Mouse (Mus musculus) bone marrow, adult 2 months (tissue): ENCODE data around the gene Iah1. TPM values are rescaled to one million over a fixed set of nuclear protein-coding genes. Genes with fewer than 3 reads are reported as not detected.

Source experiments
- H3K27ac ChIP-seq: fragments of 200-500 bp; 2 replicates; pipeline ENCODE4 v1.5.1; 2012; ENCODE audit warnings: low read depth, mild to moderate bottlenecking, control low read depth, inconsistent platforms, low read length; ENCODE audit not compliant: control insufficient read depth, poor library complexity, insufficient read depth
- H3K4me1 ChIP-seq: fragments of 200-500 bp; 2 replicates; pipeline ENCODE4 v1.6.1; 2011; ENCODE audit warnings: low read length; ENCODE audit not compliant: control insufficient read depth, insufficient read depth
- H3K4me3 ChIP-seq: fragments of 200-500 bp; replicated peaks from 2 replicates; pipeline ENCODE3; 2011; ENCODE audit warnings: mild to moderate bottlenecking, low read depth, low read length, control low read depth; ENCODE audit not compliant: control insufficient read depth
- CTCF ChIP-seq: fragments of 200-500 bp; IDR thresholded peaks from 2 replicates; pipeline ENCODE4 v1.5.1; 2011; ENCODE audit warnings: low read length, control low read depth; ENCODE audit not compliant: control insufficient read depth, insufficient read depth
- POLR2A ChIP-seq: fragments of 200-500 bp; IDR thresholded peaks from 2 replicates; pipeline ENCODE4 v1.6.1; 2011; ENCODE audit warnings: low read depth, mild to moderate bottlenecking, control low read depth, low read length, borderline replicate concordance; ENCODE audit not compliant: control insufficient read depth
- WGBS: fragments of 180-500 bp; shearing (Covaris S2); methylation state at CpG from one replicate; pipeline ENCODE4 v1.1.7; 2018; 5-methylcytosine and 5-hydroxymethylcytosine counted together
- polyA plus RNA-seq: library from polyadenylated mRNA; stranded (reverse); fragments of >200 nt; gene quantifications from 2 replicates; pipeline ENCODE4 v1.2.4, GENCODE M21; 2011; ENCODE audit warnings: low replicate concordance; ENCODE audit not compliant: missing spikeins, insufficient read depth, insufficient read length

Iah1 gene
- 17.8 and 22.1 TPM in 2 replicates for polyA plus RNA-seq

DNA sequence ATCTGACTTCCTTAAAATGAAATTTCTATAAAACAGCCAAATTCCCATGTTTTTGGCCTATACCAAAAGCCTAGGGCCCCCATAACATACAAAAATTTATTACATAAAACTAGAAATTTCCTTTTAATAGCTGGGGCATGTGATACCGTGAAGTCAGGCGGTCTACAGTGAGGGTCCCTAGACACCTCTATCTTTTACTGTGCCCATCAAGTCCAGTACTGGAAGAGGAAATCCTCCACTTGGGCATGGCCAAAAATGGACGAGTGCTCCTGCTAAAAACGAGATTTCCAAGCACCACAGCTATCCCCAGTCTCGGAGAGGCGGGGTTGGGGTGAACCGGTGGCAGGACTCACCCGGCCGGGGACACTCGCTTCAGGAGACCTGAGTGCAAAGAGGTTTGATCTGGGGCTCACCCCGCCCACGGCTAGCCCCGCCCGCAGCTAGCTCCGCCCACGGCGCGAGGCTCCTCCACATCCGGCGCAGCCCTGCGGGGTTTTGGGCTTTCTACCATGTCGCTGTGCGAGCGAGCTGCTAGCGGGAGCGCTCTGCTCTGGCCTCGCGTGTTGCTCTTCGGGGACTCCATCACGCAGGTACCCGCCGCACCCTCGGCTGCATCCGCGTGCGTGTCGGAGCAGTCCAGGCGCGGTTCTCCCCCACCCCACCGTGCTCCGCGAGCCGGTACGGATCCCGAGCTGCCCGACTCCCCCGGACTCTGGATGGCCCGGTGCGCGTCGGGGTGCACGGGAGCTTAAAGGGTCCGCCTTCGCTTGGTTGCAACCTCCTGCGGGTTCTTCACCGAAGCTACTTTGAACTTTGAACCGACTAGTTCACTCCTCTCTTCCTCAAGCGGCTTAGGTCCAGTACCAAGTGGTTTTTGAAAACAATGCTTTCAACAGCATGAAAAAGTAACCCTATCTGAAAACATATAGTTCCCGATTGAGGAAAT is at the start of gene Iah1:
TSS of gene Iah1 (plus strand) at position 467 of the 946 bp plus-strand sequence.
- H3K27ac ChIP-seq, result peak within 1 kb of the TSS; percentile 80
- peak within 1 kb of the TSS; percentile 95 for H3K4me3 ChIP-seq
- TF ChIP-seq POLR2A (peak; percentile 81; the same call in 1 of the 2 replicates), CTCF (no peak)
- 2% methylated on average over 59 of the region's 59 CpGs for WGBS
- no peaks in the 10 kb centered on the region for H3K4me1 ChIP-seq

DNA sequence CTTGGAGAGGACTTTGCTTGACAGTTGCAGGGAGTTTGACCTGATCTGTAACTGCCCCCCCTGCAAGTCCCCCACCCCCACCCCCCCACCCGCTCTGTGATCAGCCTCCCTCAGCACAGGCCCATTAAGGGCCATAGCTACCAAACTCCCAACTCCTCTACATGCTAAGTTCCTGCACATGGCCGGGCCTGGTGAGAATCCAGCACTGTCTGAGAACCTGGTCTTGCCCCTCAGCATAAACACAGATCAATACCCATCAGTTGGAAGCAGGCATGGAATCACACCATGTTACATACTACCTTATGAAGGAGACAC is 49.4 kb upstream of the Iah1 start:
- Histone ChIP-seq H3K27ac (no peak overlapping the region), H3K4me1 (no peaks in the 10 kb centered on the region), H3K4me3 (no peak overlapping the region)
- WGBS, result 85% methylated on average over 2 of the region's 2 CpGs
- TF ChIP-seq POLR2A, result no peak

- H3K4me1 ChIP-seq, result no peaks in the 10 kb centered on the region
- no peak for TF ChIP-seq CTCF
- no peak for TF ChIP-seq POLR2A
- H3K27ac ChIP-seq, result no peak overlapping the region
- WGBS, result 91% methylated on average over 8 of the region's 8 CpGs
- H3K4me3 ChIP-seq, result no peak overlapping the region
These were observed 48.0 kb upstream of the Iah1 start for GRCm38 (mm10) chr12:21268083-21268616.

DNA sequence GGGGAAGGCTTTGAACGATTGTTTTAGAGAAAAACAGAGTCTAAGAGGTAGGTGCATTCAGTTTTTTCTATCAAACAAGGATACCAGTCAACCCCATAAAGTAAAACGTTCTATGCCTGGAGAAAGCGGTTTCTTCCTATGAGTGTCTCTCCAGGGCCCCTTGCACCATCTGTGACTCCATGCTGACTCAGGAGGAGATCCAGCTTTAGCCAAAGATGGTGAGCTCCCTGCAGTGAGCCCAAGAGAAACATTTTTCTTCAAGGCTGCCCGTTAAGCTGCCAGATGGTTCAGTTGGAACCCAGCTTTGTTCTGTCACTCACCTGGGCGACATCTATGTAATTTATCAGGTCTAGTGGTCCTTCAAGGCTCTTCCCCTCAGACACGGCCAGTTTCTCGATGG is 41.7 kb upstream of the Iah1 start:
- Histone ChIP-seq H3K27ac (no peak overlapping the region), H3K4me1 (no peaks in the 10 kb centered on the region)
- 80% methylated on average over 7 of the region's 7 CpGs for WGBS

DNA sequence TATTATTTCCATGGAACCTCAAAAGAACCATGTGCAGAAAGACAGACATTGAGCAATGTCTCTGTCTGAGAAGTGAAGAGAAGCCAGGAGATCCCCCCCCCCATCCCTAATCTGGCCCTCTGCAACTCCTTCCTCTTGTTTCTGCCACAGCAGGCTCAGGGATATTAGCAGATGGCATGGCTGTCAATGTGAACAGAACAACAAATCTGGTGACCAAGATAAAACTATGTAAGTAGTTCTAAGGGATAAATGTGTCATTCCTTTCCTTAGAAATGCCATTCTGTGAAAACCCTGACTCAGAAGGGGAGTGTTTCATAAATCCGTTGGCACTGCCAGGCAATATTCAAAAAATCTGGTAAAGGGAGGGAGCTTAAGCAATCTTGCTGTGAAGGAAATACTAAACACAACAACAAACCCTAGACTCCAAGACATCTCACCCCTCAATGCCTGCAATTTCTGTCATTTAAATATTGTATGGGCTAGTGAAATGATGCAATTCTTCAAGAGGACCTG is 38.8 kb upstream of the Iah1 start:
- no peak overlapping the region for H3K27ac ChIP-seq
- TF ChIP-seq CTCF (no peak), POLR2A (no peak)
- H3K4me1 ChIP-seq, result no peaks in the 10 kb centered on the region
- no peak overlapping the region for H3K4me3 ChIP-seq
- WGBS, result 72% methylated on average over 1 of the region's 1 CpGs

More for the DNA sequence above, 41.7 kb upstream of the Iah1 start:
- H3K4me3 ChIP-seq, result no peak overlapping the region
- no peak for TF ChIP-seq CTCF

DNA sequence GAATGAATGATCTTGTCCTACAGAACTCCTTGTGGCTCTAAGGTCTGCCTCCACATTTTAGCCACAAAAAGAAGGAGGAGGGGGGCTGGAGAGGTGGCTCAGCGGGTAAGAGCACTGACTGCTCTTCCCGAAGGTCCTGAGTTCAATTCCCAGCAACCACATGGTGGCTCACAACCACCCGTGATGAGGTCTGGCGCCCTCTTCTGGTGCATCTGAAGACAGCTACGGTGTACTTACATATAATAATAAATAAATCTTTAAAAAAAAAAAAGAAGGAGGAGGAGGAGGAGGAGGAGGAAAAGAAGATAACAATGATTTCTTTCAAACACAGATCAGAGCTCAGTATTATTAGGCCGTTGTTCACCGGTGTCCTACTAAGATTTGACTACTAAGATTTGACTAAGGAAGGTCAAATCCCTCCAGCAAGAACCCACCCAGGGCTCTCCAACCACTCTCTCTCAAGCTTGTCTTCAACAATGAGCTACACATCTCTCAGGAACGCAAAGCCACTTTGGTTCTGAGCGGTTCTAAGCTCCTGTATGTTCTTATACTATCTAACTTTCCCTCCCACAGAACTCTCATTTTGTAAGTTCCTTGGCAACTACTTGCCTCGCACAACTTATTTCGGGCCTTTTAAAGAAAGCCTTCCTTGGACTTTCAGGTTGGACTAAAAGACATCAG is 31.3 kb upstream of the Iah1 start, which contains the start of gene Cpsf3:
TSS of gene Cpsf3 (plus strand) at position 631 of the 681 bp plus-strand sequence.
- peaks cover 2% of the 10 kb centered on the region; the same call in 1 of the 2 replicates for H3K4me1 ChIP-seq
- TF ChIP-seq POLR2A, result no peak
- 0 out of 2 replicates have a peak, but pooled peaks have one; percentile 17 for TF ChIP-seq CTCF
- peak within 1 kb of the TSS; percentile 82 for H3K4me3 ChIP-seq

DNA sequence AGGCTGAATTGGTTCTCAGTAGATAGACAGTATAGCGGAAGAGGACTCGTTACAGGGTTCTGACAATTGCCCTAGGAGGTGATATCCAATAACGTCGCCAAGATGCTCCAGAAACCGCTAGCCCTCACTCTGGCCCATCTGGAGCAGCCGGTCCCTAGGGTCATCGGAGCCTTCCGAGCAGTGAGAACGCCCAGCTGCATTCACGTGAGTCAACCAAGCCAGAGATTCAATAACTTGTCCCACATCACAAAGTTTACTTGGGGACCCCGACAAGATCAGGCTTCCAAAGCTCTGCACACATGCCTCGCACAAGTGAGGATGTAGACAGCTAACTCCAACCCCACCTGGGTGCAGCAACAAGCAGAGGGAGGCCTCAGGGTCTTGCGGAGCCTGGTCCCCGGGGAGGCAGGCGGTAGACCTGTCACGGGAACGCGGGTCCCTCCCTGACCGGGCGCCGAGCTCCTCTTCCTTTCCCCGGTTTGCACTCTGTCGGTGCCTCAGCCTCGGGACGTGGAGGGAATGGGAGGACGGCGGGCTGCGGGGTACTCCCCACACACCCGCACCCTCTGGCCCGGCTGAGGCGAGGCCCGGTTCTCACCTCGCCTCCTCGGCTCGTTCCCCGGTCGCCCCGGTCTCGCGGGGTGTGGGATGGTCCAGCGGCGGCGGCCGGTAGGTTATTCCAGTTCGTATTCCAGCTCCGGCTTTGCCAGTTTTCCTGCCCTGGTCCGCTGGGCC is 30.5 kb upstream of the Iah1 start:
- peak overlapping the region; percentile 82 for H3K4me3 ChIP-seq
- TF ChIP-seq CTCF (no peak), POLR2A (no peak)
- 2% methylated on average over 47 of the region's 47 CpGs for WGBS
- H3K4me1 ChIP-seq, result peaks cover 2% of the 10 kb centered on the region; the same call in 1 of the 2 replicates
- peak overlapping the region; percentile 64 for H3K27ac ChIP-seq

More for the DNA sequence above, 31.3 kb upstream of the Iah1 start, which contains the start of gene Cpsf3:
- H3K27ac ChIP-seq, result peak within 1 kb of the TSS; percentile 64
- 52% methylated on average over 11 of the region's 11 CpGs for WGBS

DNA sequence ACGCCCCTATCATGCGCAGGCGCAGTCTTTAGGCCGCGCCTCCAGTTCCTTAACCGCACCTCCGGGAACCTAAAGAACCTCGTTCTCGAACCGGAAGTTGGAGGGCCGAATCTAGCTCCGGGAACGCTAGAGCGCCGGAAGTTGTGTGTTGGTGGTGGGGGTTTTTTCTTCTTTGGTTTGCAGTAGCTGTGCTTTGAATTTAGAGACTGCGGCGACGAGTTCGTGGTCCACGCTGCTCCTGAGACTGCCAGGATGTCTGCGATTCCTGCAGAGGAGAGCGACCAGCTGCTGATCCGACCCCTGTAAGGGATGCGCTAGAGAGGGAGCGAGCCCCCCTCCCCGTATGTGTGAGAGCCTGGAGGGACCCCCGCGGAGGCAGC is 30.0 kb upstream of the Iah1 start, which contains the start of gene Itgb1bp1:
TSS of gene Itgb1bp1 (minus strand) at position 42 of the 380 bp plus-strand sequence.
- TF ChIP-seq POLR2A, result no peak
- under 1% methylated on average over 28 of the region's 28 CpGs for WGBS
- H3K4me3 ChIP-seq, result peak within 1 kb of the TSS; percentile 82
- H3K27ac ChIP-seq, result peak within 1 kb of the TSS; percentile 64
- peaks cover 2% of the 10 kb centered on the region; the same call in 1 of the 2 replicates for H3K4me1 ChIP-seq
